Mouse (Mus musculus): Measurements from ENCODE around the gene Epha6.

GRCm38 (mm10) chr16:60102210-60102609 lies 503.1 kb downstream of the Epha6 start:
- TF ChIP-seq CTCF (IDR thresholded peaks at IDR 0.05; ENCODE audit: low read depth) (no peak), EP300 (IDR thresholded peaks at IDR 0.05; ENCODE audit: low read depth) (no peak)
